Mouse (Mus musculus) retina, postnatal 1 day (tissue): Measurements from ENCODE around the gene 5330417C22Rik.

Experiments used
- DNase-seq: peaks from one replicate; pipeline ENCODE4 v3.0.0-alpha.2; 2012

The 5330417C22Rik gene

DNA sequence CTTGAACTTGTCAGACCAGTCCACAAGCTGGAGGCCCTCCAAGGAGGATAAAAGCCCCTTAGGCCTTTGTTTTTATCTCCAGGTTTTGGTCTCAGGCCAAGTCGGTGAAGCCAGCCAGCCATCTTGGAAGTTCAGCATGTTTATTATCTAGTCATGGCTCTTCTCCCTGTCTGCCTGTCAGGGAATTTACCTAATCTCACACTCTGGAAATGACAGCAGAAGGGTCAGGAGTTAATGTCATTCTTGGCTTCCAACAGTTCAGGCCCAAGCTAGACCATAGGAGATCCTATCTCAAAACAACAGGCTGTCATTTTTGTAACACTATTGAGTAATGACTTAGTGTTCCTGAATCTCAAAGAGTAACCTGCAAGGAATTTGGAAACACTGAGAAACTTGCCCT is 82.2 kb downstream of the 5330417C22Rik start:
- DNase-seq: no peak

DNA sequence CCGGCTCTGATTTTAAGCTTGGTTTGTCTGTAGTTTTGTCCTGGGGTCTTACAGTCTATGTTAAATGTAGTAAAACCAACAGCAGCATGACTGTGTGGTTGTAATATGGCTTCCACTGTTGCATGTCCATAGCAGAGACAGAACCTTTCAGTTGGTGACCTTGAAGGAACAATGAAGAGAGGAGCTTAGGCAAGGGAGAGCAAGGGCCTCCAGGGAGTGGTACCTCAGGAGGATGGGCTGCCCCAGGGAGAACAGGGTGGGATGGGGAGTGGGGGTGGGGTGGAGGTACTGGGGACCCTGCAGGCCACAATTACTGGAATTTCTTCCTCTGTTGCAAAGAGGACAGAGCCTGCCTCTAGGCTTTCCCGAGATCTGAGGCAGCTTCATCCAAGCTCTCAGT is 84.4 kb downstream of the 5330417C22Rik start:
- no peak for DNase-seq

DNA sequence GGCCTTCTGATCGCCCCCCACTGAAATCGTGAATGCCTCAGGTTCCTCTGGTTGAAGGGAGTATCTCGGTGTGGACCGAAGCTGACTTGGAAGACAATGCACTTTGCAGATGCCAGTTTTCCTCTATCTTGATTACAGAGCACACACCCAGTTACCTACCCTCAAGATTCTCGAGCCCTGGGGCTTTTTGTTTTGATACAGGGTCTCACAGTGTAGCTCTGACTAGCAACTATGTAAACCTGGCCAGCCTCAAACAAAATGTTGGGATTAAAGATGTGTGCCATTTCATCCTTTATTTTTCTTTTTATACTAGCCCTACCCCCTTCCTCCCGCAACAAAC is 91.0 kb downstream of the 5330417C22Rik start:
- no peak for DNase-seq

GRCm38 (mm10) chr3:108444698-108445365 is 91.5 kb downstream of the 5330417C22Rik start, which contains the start of gene Sars:
Gene Sars, minus strand, starts transcription at chr3:108445209.
- peak; percentile 94 for DNase-seq

- DNase-seq: peak; percentile 42
Observed at GRCm38 (mm10) chr3:108444029-108444428, 92.3 kb downstream of the 5330417C22Rik start.

DNA sequence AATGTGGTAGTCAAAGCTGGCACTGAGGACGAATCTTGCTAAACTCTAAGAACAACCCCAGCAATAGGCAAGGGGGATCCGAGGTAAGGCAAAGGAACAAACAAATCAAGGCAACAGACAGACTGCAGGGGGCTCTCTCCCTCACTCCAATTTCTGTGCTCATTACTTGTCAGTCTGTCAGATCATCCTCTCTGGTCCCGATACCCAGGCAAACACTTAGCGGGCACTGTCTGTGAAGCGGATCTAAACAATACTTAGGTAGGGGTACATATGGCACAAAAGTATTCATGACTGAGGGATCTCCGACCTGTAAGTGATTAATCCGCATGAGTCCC is 100.0 kb downstream of the 5330417C22Rik start:
- DNase-seq: peak; percentile 24

- no peak for DNase-seq
Observed at GRCm38 (mm10) chr3:108435701-108436379, 100.5 kb downstream of the 5330417C22Rik start.

DNA sequence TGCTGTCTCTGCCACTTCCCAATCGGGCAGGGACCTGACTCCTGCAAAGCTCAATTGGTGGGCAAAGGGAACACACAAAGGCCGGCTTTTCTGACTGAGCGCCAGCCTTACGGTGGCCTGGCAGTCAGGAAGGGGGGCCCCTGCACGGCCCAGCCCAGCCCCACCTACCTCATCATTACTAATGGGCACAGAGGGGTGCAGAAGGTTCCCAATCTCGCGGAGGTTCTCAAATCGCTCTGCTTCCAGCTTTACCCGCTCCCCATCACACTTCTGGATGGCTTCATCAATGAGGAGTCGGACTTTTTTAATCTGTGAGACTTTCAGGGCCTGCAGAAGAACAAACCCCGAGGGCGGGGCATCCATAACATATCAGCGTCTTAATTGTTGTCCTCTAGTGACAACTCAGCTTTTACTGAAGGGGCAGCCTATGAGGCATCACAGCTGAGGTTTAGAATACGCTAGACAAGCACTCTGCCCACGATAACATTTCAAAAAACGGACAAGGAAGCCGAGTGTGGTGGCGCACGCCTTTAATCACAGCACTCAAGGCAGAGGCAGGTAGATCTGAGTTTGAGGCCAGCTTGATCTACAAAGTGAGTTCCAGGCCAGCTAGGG is 102.3 kb downstream of the 5330417C22Rik start:
- DNase-seq: no peak

DNA sequence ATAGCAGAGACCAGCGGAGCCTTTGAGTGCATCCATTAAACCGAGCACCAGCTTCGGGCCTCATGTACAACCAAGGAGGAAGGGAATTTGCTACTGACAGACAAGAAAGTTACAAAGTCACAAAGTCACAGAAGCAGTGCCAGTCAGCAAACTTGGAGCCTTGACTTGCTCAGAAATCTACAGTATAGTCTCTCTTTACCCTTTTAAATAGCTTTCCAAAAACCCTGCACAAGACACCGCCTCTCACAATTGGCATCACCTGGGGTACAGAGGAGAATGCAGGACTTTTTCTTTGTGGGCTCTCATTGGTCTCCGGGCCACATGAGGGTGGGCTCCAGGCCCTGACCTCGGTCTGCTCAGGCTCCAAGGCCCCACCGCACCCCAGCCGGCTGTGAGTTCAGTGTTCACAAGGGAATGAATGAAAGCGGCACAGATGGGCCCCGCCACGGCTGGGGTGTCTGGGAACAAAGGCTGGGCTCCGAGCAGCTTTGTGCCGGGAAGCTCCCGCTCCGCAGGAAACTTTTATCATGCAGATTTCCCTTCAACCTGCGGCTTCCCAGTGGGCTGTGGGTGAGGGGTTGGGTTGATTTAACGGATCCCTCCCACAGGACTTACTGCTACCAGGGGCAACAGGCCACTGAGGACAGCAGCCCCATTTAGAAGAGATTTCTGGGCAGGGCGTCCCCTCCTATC is 103.0 kb downstream of the 5330417C22Rik start:
- peak; percentile 93 for DNase-seq

- DNase-seq: peak; percentile 96
Observed at GRCm38 (mm10) chr3:108432542-108433187, 103.7 kb downstream of the 5330417C22Rik start.

DNA sequence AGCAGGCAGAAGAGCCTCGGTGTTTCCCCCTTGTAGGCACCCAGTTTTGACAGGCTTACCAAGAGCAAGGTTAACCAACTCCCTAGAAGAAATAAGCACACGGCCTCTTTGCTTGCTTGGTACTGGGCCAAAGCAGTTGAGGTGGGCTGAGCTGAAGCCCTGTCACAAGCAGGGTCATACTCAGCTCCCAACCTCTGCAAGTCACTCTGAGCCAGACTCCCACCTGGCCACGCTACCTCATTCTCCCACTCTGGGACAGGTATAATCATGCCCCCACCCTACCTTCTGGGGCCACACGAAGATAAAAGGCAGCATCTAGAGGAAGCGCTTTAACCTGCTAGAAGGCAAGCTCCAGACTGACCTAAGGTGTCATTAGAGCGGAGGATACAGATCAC is 110.7 kb downstream of the 5330417C22Rik start:
- DNase-seq: no peak

- no peak for DNase-seq
Observed at GRCm38 (mm10) chr3:108424944-108425623, 111.3 kb downstream of the 5330417C22Rik start.

DNA sequence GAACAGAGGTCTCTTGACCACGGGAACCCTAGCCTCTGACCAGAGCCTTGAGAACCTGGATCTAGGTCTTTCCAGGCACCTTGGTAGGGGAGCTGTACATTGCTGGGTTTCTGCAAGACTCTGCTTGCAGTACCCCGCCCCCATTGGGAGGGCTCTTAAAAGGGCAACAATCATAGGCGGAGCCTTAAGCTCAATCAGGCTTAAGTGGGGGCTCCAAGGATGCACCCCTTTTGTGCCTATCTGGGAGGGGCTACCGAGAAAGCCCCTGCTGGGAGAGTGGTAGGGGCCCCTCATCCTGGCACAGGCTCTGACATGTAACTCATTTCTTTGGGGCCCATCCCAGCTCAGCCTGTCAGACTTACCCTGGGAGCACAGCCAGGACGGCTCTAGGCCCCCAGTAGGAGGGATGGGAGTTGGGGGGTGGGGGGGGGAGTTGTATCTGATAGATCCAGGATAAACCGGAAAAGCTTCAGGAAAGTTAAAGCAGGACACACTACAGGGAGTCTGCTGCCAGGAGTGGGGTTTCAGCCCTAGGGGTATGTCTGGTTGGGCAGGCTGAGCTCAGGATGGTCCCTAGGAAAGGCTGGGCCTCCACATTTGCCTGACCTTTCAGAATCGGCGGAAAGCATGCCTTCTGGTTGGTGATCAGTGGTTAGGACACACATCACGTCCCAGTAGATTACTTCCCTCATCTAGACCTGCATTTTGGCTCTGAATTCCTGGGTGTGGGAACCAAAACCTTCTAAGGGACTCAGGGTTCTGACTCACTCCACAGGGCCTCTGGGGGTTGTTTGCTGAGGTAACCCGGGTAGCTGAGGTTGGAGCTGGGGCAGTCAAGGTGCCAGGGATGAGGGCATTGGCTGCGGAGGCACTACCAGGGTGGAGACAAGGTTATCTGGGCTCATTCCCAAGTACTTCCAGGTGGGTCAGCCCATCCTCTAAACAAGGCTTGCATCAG is 112.2 kb downstream of the 5330417C22Rik start:
- DNase-seq: peak; percentile 78

DNA sequence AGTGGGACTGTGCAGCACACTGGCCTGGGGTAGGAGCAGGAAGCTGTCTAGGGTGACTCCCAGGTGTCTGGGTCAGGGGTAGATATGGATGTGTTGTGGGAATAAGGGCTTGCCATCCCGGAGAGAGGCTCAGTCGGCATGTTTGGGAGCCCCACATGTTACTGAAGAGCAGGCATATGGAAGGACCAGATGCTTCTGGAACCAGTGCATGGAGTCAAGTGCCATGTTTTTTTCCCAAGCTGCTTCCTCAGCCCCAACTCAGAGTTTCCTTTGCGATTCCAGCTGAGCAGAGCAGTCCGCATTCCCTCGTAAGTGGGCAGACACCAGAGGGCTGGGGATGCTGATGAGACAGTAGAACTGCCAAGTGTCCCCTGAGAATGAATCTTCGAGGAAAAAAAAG is 113.3 kb downstream of the 5330417C22Rik start:
- DNase-seq: no peak

DNA sequence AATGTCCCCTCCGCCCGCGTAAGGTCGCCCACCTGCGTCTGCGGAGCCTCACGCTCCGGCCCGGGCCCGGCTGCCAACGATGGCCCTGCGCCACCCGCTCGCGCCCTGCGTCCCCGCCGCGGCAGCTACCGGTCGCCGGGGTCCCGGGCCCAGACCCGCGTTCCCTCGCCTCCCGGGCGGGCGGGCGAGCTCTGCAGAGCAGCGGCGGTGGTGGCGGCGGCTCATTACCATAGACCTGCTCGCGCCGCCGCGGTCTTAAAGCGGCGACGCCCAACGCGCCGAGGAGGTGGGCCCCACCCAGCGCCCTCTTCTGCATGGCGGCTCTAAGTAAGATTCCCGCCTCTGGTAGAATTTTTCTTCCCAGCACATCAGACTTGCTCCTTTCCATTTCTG is 120.5 kb downstream of the 5330417C22Rik start:
- DNase-seq: peak; percentile 92

- DNase-seq: peak; percentile 60
Observed at GRCm38 (mm10) chr3:108414857-108415830, 121.2 kb downstream of the 5330417C22Rik start, which contains the start of gene Celsr2. Gene Celsr2, minus strand, starts transcription at chr3:108415552.

DNA sequence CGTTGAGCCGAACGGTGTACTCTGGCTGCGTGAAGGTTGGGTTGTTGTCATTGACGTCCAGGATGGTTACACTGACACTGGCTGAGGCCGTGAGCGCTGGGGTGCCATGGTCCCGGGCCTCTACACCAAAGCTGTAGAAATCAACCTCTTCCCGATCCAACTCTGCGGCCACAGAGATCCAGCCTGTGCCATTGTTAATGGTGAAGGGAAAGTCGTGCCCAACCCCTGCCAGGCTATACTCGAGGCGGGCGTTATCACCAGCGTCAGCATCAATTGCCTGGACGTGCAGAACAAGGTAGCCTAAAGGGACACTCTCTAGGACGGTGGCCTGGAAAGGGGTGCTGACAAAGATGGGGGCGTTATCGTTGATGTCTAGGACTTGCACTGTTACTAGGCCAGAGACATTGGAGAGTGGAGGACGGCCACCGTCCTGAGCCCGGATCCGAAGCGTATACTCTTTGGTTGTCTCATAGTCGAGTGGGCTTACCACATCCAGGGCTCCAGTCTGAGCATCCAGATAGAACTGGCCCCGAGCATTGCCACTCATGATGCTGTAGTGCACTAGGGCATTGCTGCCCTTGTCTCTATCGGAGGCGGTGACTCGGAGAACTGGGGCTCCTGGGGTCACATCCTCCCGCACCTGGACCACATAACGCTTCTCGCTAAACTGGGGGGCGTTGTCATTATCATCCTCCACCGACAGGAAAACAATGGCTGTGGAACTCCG is 122.5 kb downstream of the 5330417C22Rik start:
- DNase-seq: no peak

DNA sequence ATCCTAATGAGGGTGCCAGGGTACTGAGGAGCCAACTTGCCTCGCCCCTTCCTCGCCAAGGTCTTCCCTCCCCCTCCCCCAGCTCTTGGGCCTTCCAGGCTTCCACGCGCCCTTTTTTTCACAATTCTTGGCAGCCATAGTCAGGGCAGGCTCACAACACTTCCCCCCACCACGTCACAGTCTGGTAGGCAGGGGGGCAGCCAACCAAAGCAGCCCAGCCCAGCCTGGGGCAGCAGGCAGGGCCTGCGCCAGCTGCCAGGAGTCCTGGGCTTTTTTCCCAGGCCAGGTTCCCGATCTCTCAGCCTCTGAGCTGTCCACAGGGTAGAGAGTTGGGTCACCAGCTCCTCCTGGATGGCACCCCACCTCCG is 124.6 kb downstream of the 5330417C22Rik start:
- peak; percentile 83 for DNase-seq

DNA sequence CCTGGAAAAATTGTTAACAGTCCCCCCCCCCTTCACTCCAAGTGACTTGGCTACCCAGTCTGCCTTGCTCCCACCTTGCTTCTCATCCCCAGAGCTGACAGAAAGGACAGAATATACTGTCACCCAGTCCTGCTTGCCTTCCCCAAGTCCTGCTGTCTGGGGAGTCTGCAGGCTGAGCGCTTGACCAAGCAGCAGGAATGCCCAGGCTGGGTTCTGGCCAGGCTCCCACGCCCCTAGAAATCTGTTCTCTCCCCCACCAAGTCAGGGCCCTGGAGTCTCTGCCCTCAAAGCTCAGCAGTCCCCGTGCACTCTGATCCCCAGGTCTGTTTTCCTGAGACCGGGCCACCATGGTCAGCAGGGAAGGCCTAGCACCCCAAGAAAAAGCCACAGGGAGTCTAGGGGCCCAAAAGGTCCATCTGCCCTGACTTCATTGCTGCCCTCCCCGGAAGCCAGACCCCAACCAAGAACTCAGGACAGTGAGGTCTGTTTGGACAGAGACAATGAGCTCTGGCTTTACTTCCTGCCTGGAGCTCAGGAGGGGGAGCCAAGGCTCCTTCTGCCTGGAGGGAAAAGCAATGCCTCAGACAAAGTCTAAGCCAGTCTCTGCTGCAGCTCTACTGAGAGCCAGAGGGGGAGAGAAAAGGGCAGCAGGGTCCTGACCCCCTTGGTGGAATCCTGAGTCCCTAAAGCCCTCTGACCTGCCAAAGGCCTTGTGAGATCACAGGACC is 125.1 kb downstream of the 5330417C22Rik start:
- peak; percentile 39 for DNase-seq
